8 mouse cellular contexts compared by ENCODE assay signal in the genomic region with DNA sequence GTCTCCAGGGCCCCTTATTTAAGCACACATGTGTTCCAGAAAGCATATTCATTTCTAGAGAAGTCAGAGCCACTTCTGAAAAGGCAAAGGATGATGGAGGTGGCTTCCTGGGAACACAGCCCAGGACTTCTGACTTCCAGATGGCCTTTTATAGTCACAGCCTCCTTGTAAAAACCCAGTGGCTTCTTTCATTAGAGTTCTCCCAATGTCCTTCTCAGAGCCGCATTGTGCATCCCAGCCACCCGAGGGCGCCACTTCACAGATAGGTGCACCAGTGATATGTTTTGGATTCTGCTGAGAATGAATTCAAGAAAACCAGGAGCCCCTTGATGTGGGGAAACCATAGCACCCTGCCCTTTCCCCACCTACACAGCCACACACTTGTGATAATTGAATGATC.
DNase-seq lines count a peak whose midpoint lies in the region; ATAC-seq and TF ChIP-seq lines count a peak whose summit lies in the region.
"Had no signal": no experiment of that assay in that cellular context is flagged by ENCODE, and none has a peak within 500 bp of the region (broad histone marks: within the 10 kb centered on the region; RNA-seq: fewer than 3 reads in every experiment).

No protein-coding gene starts in this region.

- peak; percentile 60 for DNase-seq in left cerebral cortex, postnatal 4 days
- no peak for DNase-seq in left cerebral cortex, postnatal 36 days (ENCODE audit: low spot score in 2 of 2)
- peak; percentile 71 for DNase-seq in R1 (ENCODE audit: low read depth, low spot score)
- DNase-seq in brain, embryonic 14.5 days (ENCODE audit: low read depth): no peak
- peak; percentile 65 for DNase-seq in gastrocnemius, adult 2 months
- peak; percentile 32 for DNase-seq in liver, postnatal 0 days

- H3K36me3 ChIP-seq in liver, postnatal 0 days (replicated peaks; ENCODE audit: insufficient read depth, low read length): no peaks in the 10 kb centered on the region
- H3K36me3 ChIP-seq: embryonic facial prominence, embryonic 12.5 days had no signal

- H3K4me3 ChIP-seq in gastrocnemius, adult 2 months: no peak overlapping the region
- H3K4me3 ChIP-seq in liver, postnatal 0 days (ENCODE audit: low read depth, low read length): no peak overlapping the region
- H3K4me3 ChIP-seq: embryonic facial prominence, embryonic 12.5 days had no signal

- H3K4me2 ChIP-seq in liver, postnatal 0 days (ENCODE audit: low read depth, low read length): no peak overlapping the region
- H3K4me2 ChIP-seq: embryonic facial prominence, embryonic 12.5 days had no signal

- TF ChIP-seq CTCF in brain, embryonic 14.5 days (IDR thresholded peaks at IDR 0.05; ENCODE audit: borderline replicate concordance, extremely low read depth, insufficient read depth, insufficient read length): peak; percentile 56; the same call in 1 of the 2 replicates
- peak; percentile 73 for TF ChIP-seq CTCF in gastrocnemius, adult 2 months (IDR thresholded peaks at IDR 0.05)
- TF ChIP-seq CTCF in liver, postnatal 0 days (IDR thresholded peaks at IDR 0.05; ENCODE audit: low read depth): peak; percentile 50

- no peak overlapping the region for H3K9ac ChIP-seq in liver, postnatal 0 days (replicated peaks)
- H3K9ac ChIP-seq: embryonic facial prominence, embryonic 12.5 days had no signal

- H3K27me3 ChIP-seq in liver, postnatal 0 days (ENCODE audit: insufficient read depth, low read length): no peaks in the 10 kb centered on the region
- H3K27me3 ChIP-seq: embryonic facial prominence, embryonic 12.5 days had no signal

- no peak for TF ChIP-seq POLR2A in brain, embryonic 14.5 days (IDR thresholded peaks at IDR 0.05; ENCODE audit: borderline replicate concordance, extremely low read depth, insufficient read depth, insufficient read length, poor library complexity, severe bottlenecking)

- H3K9me3 ChIP-seq in liver, postnatal 0 days (ENCODE audit: low read length): no peaks in the 10 kb centered on the region
- H3K9me3 ChIP-seq: embryonic facial prominence, embryonic 12.5 days had no signal

- intact Hi-C loops in left cerebral cortex, postnatal 4 days (cut with DNase I): no loop called here
- intact Hi-C loops in left cerebral cortex, postnatal 36 days (cut with DNase I): loop anchor here (10.0 kb wide), 1 partner anchor 194 kb away; no protein-coding TSS in a partner anchor
- intact Hi-C loops in gastrocnemius, adult 2 months (cut with DNase I): no loop called here

- ATAC-seq in liver, postnatal 0 days: no peak
- no peak for ATAC-seq in erythroid progenitor cell, adult 5-6 weeks (replicated peaks; ENCODE audit: low FRiP score, poor library complexity, severe bottlenecking)

- H3K4me1 ChIP-seq in liver, postnatal 0 days (ENCODE audit: insufficient read depth): no peaks in the 10 kb centered on the region

- no peak overlapping the region for H3K27ac ChIP-seq in gastrocnemius, adult 2 months
- H3K27ac ChIP-seq in liver, postnatal 0 days (ENCODE audit: low read depth): no peak overlapping the region
- H3K27ac ChIP-seq: embryonic facial prominence, embryonic 12.5 days had no signal

- no peak for TF ChIP-seq EP300 in liver, postnatal 0 days (IDR thresholded peaks at IDR 0.05; ENCODE audit: low read depth)

- 23% methylated on average over 3 of the region's 3 CpGs for WGBS in liver, postnatal 0 days (ENCODE audit: insufficient replicate concordance)

Comparison
In these comparisons a context has a peak if more than half of its experiments do, and no peak if none do; other contexts are left out.
1. DNase-seq: peak in left cerebral cortex, postnatal 4 days (single experiment), R1 (single experiment), gastrocnemius, adult 2 months (single experiment) and liver, postnatal 0 days (single experiment); none in left cerebral cortex, postnatal 36 days (0 of 2) and brain, embryonic 14.5 days (single experiment).
2. Peak in every context shown above with its lines, with median percentiles within 50 percentile points of each other: CTCF ChIP-seq.